Mouse (Mus musculus) thymus, postnatal 10 days (tissue): Measurements from ENCODE around the gene Fut7.
"Not testable (repeated sequence)": the region's sequence is repeated elsewhere in the genome, so short reads cannot be mapped to it uniquely, and the experiment has no call there.

ENCODE experiments used
- DNase-seq, 2 experiments: peaks; one replicate each; pipeline ENCODE4 v3.0.0; 2021; ENCODE audit warnings: low spot score in 2 of 2

Fut7 gene

DNA sequence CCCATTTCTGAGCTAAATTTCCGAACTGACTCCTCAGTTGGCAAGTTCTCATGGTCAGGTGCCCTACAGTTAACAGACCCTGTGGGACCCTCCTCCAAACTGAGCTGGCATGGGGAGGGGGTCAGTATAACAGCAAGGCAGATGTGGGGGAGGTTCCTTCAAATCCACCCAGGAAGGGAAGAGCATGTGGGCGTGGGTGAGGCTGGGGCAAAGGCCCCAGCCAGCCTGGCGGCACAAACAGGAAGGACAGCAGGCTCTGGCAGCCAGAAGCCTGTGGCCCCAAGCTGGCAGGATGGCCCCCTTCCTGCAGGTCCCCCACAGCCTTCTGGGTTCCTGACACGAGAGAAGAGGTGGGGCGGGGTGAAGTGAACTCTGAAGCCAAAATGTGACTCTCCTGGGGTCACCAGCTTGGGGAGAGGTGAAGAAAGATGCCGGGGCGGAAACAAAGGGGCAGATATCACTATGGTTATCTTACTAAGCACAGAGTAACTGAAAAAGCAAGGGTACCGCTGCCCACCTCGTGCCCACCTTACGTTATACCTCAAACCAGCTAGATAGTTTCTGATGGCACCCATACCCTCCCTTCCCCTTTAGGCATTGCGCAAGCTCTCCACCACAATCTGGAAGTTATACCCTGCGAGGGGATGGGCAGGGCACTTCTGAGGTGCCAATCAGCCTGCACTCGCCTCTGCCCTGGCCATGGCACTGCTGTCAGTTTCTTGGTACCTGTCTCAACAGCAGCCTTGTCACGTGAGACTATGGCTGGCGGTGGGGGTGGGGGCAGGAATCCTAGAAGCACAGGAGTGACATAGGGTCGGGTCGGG lies at the start of gene Fut7:
TSS of gene Fut7 (plus strand) at position 681 of the 824 bp plus-strand sequence.
- peak; percentile 17 to 35 for DNase-seq

DNA sequence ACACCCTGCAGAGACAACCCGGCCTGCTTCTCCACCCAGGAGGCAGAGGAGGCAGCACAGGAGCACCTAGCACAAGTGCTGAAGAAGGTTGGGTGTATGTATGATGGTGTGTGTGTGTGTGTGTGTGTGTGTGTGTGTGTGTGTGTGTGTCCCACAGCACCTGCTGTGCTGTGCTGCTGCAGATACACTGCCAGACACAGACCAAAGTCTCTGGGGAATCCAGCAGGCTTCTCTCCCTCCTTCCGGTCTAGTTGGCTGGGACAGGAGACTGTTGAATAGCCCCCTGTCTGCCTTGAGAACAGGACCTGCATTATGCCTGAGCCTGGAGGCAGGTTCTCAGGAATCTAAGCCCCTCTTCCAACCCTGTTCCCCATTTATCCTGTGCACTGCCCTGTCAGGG lies 49.6 kb upstream of the Fut7 start:
- no peak for DNase-seq

DNA sequence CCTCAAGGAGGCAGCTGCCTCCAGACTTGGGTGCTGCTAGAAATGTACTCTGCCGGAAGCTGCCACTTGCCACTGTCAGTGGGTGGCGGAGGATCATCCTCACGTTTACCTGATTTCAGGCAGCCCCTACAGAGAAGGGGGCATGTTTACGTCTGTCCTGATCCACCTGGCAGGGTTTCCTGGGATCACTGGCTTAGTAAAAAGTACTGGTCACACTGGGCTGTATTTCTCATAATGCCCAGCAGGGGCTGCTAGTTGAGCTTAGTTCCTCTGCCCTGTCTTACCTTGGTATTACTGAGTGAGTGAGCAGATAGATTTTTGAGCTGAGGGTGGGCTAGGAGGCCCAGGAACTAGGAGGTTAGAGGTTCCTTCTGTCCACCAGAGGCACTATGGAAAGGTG lies 46.5 kb upstream of the Fut7 start:
- peak in 1 of 2 experiments; percentile 31 for DNase-seq

DNA sequence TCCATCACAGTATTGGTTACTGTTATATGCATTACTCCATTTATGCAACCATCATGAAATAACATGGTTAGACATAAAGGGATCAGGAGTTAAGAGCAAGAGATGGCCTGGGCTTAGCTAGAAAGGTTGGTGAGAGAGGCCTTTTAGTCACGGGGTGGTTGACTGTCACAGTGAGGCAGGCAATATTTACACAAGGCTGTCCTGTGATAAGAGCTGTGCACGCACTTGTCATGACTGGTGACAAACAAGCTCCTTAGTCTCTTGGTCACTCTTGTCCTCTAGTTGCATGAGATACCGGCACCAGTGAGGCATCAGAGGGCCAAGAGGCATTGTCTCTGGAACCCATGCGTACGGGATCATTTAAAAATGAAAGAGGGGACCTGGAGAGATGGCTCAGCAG lies 38.6 kb upstream of the Fut7 start:
- no peak for DNase-seq

DNA sequence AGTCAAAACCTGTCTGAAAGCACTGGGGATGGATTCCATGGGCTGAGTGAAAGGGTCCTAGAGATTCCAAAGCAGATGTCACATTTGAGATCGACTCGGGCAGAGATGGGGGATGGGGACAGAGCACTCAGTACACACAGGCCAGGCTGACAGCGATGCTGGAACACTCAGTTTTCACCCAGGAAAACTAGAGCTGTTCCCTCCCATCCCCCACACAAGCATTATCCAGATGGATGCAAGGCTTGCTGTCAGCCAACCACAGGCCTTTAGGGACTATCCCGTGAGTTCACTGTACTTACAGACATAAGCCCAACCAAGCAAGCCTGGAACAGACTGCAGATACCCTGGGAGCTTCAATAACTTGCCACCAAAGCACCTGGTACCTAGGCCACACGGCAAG lies 31.8 kb upstream of the Fut7 start:
- no peak for DNase-seq

DNA sequence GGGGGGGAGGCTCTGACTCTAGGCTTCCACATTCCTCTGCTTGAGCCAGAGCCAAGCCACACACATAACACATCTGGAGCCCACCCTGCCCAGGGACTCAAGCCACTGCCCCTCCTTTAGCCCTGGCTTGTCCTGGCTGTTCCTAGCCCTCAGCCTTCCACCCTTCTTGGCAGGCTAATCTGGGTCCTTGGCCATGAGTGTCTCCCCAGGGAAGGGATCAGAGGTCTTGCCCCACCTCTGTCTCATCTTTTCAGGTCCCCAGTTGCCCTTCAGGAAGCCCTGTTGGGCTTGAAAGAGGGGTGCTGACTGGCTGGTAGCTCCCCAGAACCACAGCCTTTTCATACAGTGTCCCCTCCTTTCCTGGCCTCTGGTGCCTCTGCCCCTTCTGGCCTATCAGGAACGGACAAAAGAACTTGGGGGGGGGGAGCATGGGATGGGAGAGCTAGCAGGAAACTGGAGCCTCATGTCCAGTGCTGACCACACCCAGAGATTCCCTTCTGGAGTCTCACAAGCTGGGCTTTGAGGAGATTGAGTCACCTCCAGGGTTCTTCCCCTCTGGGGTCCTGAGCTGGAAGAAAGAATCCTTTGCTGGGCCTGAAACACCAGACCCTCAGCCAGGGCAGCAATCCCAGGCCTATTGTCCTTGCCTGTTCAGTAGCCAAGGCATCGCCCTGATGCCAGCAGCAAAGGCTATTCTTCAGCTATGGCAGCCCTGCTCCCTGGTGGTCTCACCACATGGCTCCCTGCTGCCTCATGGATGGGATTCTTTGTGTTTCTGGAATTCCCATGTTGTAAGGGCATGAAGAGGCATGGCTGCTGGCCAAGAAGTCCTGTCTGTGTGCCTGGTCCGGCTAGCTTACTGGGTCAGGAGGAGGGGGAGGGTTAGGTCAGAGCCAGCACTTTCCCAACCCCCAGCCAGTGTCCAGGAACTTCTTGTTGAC lies 28.5 kb upstream of the Fut7 start:
- no peak for DNase-seq

DNA sequence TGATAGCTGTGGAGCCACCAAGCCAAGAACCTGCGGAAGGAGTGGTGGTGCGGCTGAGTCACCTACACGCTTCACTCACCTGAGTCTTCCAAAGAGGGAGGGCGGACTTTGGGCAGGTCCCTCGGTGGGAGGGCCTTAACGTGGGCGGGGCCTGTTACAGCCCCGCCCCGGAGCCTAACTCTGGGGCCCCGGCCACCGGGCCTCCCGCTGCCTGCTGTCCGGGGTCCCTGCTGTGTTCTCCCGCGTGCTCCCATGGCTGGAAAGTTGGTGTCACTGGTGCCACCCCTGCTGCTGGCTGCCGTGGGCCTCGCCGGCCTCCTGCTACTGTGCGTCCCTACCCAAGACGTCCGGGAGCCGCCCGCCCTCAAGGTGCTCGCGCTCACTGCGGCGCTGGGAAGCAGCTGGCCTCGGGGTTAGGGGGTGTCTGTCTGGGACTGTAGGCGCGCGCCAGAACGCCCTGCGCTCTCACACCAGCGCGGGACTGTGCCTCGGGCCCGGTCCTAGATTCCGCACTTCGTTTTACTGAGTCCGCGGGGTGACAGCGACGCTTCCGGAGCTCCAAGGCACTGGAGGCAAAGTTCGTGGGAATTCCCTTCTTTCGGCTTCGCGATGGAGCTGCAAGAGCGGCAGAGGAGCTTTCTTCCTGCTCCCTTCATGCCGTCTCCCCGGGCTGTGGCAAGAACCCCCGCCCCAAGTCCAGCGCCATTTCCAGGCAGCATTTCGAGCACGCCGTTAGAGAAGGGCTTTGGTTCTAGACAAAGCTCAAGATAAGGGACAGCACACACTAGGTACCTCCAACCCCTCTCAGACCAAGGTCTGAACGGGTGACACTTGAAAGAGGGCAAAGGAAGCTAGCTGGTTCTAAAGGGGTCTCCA lies 27.1 kb upstream of the Fut7 start, which contains the start of gene Entpd2:
TSS of gene Entpd2 (plus strand) at position 154 of the 876 bp plus-strand sequence.
- no peak for DNase-seq

DNA sequence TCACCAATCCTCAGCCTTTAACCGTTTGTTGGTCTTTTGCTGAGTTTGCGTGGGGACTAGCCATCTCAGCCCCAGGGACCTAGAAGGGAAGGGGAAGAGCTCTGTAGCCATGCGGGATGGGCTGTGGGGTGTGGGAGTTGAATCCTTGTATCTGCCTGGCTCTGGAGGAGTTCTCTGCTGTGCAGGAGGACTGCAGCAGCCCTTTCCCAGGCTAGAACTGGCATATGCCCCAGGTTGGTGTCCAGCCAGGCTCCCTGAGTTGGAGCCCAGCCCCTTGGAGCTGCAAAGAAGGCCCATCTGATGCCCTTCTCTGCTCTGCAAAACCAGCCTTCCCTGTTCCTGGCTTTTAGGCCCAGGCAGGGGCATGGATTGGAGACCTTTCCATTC lies 26.5 kb upstream of the Fut7 start:
- no peak for DNase-seq

DNA sequence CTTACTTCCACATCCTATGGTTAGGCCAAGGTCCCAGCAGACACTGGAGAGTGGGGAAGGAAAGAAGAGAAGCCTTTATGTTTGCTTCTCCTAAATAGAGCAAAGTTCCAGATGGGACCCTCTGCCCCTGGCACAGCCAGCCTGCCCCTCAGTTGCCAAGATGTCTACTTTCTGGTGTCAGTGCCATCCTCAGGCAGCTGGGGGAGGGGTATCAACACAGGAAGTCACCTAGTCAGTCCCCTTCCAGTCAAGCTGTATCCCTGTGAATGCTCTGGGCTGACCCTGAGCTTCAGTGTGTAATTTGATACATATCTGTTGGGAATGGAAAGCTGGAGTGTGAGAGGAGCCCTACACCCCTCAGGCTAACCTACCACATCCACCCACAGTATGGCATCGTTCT lies 26.1 kb upstream of the Fut7 start:
- DNase-seq: no peak

DNA sequence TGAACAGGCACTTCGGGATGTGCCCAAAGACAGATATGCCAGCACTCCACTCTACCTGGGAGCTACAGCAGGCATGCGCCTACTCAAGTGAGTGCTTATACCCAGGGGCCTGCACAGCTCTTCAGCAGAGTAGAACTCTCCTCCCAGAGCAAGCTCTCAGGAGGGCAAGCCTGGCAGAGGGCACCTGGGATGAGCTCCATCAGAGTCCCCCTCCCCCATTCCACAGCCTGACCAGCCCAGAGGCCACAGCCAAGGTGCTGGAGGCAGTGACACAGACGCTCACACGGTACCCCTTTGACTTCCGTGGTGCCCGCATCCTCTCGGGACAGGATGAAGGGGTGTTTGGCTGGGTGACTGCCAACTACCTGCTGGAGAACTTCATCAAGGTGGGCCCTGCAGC lies 25.0 kb upstream of the Fut7 start:
- DNase-seq: no peak

DNA sequence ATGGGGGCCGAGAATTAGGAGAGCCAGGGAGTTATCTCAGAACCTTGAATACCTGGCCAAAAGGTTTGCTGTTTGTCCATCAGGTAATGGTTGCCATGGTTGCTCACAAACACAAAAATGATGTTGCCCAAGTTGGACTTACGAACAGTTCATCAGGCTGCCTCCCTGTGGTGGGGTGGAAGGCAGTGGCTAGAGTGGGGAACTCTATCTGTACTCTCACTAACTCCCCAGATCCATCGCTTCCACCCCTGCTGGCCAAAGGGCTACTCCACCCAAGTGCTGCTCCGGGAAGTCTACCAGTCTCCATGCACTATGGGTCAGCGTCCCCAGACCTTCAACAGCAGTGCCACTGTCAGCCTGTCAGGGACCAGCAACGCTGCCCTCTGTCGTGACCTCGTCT lies 24.0 kb upstream of the Fut7 start, which contains the start of gene Npdc1:
TSS of gene Npdc1 (plus strand) at position 301 of the 400 bp plus-strand sequence.
- no peak for DNase-seq

DNA sequence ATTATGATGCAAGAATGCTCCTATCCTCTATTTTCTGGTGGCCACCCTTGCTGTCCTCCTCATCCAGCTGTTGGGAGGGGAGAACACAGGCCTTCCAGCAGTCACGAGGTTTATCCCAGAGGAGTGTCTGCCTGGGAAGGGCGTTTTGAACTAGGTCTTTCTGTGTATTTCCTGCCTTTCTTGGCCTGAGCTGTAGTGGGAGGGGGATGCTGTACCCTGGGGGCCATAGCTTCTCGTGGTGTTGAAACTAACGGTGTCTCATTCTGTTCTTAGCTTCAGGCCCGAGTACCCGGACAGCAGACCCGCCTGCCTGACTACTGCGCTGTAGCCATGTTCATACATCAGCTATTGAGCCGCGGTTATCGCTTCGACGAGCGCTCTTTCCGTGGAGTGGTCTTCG lies 22.8 kb upstream of the Fut7 start:
- DNase-seq: no peak

DNA sequence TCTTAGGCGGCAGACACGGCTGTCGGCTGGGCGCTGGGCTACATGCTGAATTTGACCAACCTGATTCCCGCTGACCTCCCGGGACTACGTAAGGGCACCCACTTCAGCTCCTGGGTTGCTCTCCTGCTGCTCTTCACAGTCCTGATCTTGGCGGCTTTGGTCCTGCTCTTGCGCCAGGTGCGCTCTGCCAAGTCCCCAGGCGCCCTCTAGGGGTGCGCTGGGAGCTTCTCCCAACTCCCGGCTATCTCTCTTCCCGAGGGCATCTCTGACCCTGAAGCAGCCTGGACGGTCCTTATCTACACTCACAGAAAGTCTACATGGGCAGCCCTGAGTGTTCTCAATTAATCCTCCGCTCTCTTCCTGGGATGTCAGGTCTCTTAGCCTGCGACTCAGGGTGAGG lies 22.3 kb upstream of the Fut7 start:
- peak in 1 of 2 experiments; percentile 39 for DNase-seq

DNA sequence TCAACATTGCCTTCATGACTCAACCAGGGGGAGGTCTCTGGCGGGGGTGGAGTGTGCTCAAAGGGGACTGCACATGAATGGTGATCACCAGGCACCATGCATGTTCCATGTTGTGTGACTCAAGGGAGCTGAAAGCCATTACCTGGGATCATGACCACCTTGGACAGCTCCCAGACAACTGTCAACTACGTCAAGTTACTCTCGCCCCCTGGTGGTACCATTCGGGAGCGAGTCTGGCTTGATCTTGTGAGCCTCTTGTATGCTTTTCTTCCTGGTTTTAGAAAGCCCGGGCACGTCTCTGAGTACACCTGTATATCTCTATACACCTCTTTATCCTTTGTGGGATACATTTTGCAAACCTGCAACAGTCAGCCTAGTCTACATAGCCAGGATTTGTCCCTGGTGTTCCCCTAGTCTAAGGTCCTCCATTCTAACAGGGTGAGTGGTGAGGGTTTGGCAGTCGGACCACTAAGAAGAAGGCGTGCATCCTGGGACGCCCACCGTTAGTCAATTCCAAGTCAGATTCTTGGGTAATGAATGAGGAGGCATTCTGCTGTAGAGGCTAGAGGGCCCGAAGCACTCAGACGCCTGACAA lies 20.6 kb upstream of the Fut7 start:
- peak; percentile 63 to 89 for DNase-seq

DNA sequence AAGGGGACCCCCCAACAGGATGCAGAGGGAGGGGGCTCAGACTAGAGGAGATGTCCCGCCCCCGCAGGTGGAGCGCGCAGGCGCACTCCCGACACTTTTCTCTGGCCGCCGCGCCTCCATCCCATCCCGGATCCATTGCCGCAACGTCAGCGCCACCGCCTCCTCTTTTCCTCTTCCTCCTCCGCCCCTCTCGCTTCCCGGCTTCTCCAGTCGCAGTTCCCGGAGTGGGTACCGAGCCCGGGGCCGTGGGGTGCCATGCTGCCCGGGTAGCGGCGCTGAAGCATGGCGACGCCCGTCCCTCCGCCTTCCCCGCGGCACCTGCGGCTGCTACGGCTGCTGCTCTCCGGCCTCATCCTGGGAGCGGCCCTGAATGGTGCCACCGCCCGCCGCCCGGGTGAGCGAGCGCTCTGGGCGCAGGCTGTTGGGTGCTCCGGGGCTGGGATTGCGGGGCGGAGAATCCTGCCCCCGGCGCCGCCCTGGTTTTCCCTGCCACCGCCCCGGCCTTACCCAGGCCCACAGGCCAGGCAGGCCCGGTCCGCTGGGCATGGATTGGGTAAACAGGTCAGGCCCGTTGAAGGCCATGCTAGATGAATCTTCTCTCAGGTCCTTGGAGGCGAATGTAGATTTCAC lies 20.0 kb upstream of the Fut7 start:
- peak in 1 of 2 experiments; percentile 27 for DNase-seq

DNA sequence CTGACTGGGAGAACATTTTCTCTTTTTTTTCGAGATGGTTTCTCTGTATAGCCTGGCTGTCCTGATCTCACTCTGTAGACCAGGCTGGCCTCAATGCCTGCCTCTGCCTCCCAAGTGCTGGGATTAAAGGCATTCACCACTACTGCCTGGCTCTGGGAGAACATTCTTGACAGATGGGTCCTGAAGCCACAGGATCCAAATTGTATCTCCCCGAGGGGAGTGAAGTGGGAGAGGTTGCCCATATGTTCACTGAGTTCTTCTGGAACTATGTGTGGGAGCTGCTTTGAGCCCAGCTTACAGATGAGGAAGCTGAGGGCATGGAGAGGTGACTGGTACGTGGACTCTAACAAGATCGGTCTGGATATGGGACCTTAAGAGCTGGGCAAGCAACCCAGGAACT lies 19.1 kb upstream of the Fut7 start:
- no peak for DNase-seq

DNA sequence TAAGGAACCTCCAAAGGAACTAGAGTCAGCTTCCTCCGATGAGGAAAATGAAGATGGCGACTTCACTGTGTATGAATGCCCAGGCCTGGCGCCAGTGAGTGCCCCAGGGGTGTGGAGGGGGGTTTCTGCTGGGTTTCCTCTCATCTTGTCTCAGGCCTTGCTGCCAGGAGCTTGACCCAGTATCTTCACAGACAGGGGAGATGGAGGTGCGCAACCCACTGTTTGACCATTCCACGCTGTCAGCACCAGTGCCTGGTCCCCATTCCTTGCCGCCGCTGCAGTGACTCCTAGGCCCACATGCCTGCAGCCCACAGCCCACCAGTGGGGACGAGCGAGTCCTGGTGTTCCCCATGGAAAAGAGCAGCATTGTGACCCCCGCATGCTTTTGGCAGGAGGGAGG lies 14.2 kb upstream of the Fut7 start:
- DNase-seq: peak in 1 of 2 experiments; percentile 2

DNA sequence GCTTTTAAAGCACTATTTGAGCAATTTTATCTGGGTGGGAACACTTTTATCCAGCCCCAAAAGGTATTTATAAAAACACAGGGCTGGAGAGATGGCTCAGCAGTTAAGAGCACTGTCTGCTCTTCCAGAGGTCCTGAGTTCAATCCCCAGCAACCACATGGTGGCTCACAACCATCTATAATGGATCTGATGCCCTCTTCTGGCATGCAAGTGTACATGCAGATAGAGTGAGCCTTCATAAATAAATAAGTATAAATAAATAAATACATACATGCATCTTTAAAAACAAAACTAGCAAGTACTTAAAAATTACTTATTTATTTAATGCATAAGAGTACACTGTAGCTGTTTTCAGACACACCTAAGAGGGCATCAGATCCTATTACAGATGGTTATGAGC lies 9.6 kb upstream of the Fut7 start:
- not testable (repeated sequence) for DNase-seq

DNA sequence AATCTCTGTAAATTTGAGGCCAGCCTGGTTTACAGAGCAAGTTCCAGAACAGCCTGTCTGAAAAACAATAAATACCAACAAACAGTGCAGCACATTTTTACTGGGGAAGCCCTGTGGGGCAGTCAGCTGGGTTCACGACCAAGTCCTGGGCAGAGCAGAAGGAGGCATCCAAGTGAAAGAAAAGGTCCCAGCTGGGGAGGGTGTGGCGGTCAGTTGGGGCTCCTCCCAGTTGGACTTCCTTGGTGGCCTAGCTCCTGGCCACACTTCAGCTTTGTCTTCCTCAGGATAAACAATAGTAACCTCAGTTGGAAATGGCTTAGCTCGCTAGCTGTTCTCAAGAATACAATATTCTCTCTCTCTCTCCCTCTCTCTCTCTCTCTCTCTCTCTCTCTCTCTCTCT lies 5.6 kb upstream of the Fut7 start:
- DNase-seq: no peak

DNA sequence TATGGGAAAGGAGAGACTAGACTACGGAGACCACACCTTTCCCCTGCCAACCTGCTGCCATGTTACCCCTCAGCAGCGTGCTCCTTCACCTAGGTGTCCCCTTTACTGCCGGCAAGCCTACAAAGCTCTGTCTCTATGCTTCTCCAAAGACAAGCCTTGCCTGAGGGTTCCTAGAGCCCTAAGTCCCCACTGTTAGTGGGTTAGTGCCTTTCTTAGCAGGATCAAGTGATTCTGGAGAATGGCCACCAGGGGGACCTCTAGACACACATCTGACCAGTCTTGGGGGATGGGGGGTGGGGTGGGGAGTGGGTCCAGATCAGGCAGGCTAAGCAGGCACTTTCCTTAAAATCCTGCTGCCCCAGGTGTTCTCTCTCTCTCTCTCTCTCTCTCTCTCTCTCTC lies 1.2 kb upstream of the Fut7 start:
- DNase-seq: peak; percentile 27 to 68

DNA sequence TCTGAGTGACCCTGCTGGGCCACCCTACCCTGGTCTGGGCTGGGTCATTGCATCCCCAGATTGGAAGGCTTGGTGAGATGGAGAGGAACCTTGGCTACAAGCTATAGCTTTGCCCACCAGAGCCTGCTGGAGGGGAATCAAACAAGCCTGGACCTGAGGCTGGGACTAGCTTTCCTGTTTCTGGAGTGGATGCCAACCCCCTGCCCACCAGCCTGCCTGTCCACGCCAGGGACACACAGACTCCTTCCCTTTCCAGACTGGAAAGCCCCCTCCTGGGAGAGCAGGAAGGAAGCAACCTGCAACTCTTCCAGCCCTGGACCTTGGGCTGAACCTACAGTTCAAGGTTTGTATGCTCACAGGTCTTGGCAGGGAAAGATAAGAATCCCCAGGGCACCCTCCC lies 559 bp downstream of the Fut7 start:
- DNase-seq: no peak
